Mouse (Mus musculus): ENCODE measurements around the gene Gm20388. TPM values are rescaled to one million over a fixed set of nuclear protein-coding genes. Genes with fewer than 3 reads are reported as not detected.
A peak's percentile ranks its signal among the peaks of the same experiment; 100 is the strongest.

Gm20388 gene
- polyA plus RNA-seq, 1 experiment from 2014 or later: 4.4 TPM

- Histone ChIP-seq H3K4me2 (replicated peaks) (no peak overlapping the region), H3K27me3 (no peaks in the 10 kb centered on the region), H3K27ac (no peak overlapping the region), H3K4me3 (replicated peaks) (no peak overlapping the region), H3K9me3 (no peaks in the 10 kb centered on the region), H3K4me1 (replicated peaks) (peaks cover 27% of the 10 kb centered on the region), H3K9ac (replicated peaks) (no peak overlapping the region), H3K36me3 (no peaks in the 10 kb centered on the region)
- WGBS: 81% methylated on average over 3 of the region's 3 CpGs
- ATAC-seq: no peak
Measured at GRCm38 (mm10) chr8:121962892-121963291, 2052.3 kb downstream of the Gm20388 start.

- no peak overlapping the region for H3K4me3 ChIP-seq (replicated peaks)
- no peak for ATAC-seq
- H3K27ac ChIP-seq: no peak overlapping the region
- H3K9me3 ChIP-seq: no peaks in the 10 kb centered on the region
- H3K4me1 ChIP-seq (replicated peaks): peaks cover 32% of the 10 kb centered on the region
- WGBS: 86% methylated on average over 8 of the region's 8 CpGs
- no peaks in the 10 kb centered on the region for H3K27me3 ChIP-seq
- H3K4me2 ChIP-seq (replicated peaks): no peak overlapping the region
- no peak overlapping the region for H3K9ac ChIP-seq (replicated peaks)
- H3K36me3 ChIP-seq: no peaks in the 10 kb centered on the region
Measured at GRCm38 (mm10) chr8:121964716-121965512, 2054.3 kb downstream of the Gm20388 start.

GRCm38 (mm10) chr8:121966110-121966509 is 2055.5 kb downstream of the Gm20388 start:
- Histone ChIP-seq H3K27me3 (no peaks in the 10 kb centered on the region), H3K36me3 (no peaks in the 10 kb centered on the region), H3K4me3 (replicated peaks) (no peak overlapping the region), H3K9me3 (no peaks in the 10 kb centered on the region), H3K4me1 (replicated peaks) (peaks cover 41% of the 10 kb centered on the region), H3K9ac (replicated peaks) (peak overlapping the region; percentile 41; the same call in 1 of the 2 replicates), H3K4me2 (replicated peaks) (no peak overlapping the region), H3K27ac (no peak overlapping the region)
- WGBS: 76% methylated on average over 5 of the region's 5 CpGs
- ATAC-seq: no peak

- Histone ChIP-seq H3K36me3 (no peaks in the 10 kb centered on the region), H3K9ac (replicated peaks) (peak overlapping the region; percentile 41; the same call in 1 of the 2 replicates), H3K27me3 (no peaks in the 10 kb centered on the region), H3K9me3 (no peaks in the 10 kb centered on the region), H3K4me3 (replicated peaks) (no peak overlapping the region), H3K27ac (peak overlapping the region; percentile 53; the same call in 1 of the 2 replicates), H3K4me2 (replicated peaks) (no peak overlapping the region), H3K4me1 (replicated peaks) (peaks cover 48% of the 10 kb centered on the region)
- ATAC-seq: peak; percentile 70
- WGBS: 50% methylated on average over 7 of the region's 7 CpGs
Measured at GRCm38 (mm10) chr8:121966714-121967448, 2056.2 kb downstream of the Gm20388 start.

GRCm38 (mm10) chr8:121967977-121968376 is 2057.3 kb downstream of the Gm20388 start:
- H3K4me1 ChIP-seq (replicated peaks): peaks cover 48% of the 10 kb centered on the region
- no peak overlapping the region for H3K4me3 ChIP-seq (replicated peaks)
- 0 out of 2 replicates have a peak overlapping the region, but pooled peaks have one; percentile 26 for H3K27ac ChIP-seq
- H3K36me3 ChIP-seq: no peaks in the 10 kb centered on the region
- 0 out of 2 replicates have a peak overlapping the region, but pooled peaks have one; percentile 19 for H3K9ac ChIP-seq (replicated peaks)
- H3K4me2 ChIP-seq (replicated peaks): no peak overlapping the region
- H3K27me3 ChIP-seq: no peaks in the 10 kb centered on the region
- WGBS: 43% methylated on average over 4 of the region's 4 CpGs
- no peak for ATAC-seq
- no peaks in the 10 kb centered on the region for H3K9me3 ChIP-seq

- no peak overlapping the region for H3K4me2 ChIP-seq (replicated peaks)
- no peaks in the 10 kb centered on the region for H3K9me3 ChIP-seq
- 0 out of 2 replicates have a peak overlapping the region, but pooled peaks have one; percentile 19 for H3K9ac ChIP-seq (replicated peaks)
- H3K27me3 ChIP-seq: no peaks in the 10 kb centered on the region
- H3K36me3 ChIP-seq: no peaks in the 10 kb centered on the region; the same call in 1 of the 2 replicates
- peaks cover 48% of the 10 kb centered on the region for H3K4me1 ChIP-seq (replicated peaks)
- H3K27ac ChIP-seq: 0 out of 2 replicates have a peak overlapping the region, but pooled peaks have one; percentile 26
- ATAC-seq: no peak
- whole genome bisulfite sequencing: 89% methylated on average over 4 of the region's 4 CpGs
- H3K4me3 ChIP-seq (replicated peaks): no peak overlapping the region
Measured at GRCm38 (mm10) chr8:121968542-121968941, 2057.9 kb downstream of the Gm20388 start.

GRCm38 (mm10) chr8:121970225-121970624 is 2059.6 kb downstream of the Gm20388 start:
- no peak overlapping the region for H3K4me2 ChIP-seq (replicated peaks)
- whole genome bisulfite sequencing: 85% methylated on average over 8 of the region's 8 CpGs
- peaks cover 16% of the 10 kb centered on the region for H3K36me3 ChIP-seq
- no peak for ATAC-seq
- peaks cover 48% of the 10 kb centered on the region for H3K4me1 ChIP-seq (replicated peaks)
- H3K27me3 ChIP-seq: no peaks in the 10 kb centered on the region
- no peaks in the 10 kb centered on the region for H3K9me3 ChIP-seq
- peak overlapping the region; percentile 23; the same call in 1 of the 2 replicates for H3K9ac ChIP-seq (replicated peaks)
- H3K27ac ChIP-seq: peak overlapping the region; percentile 32; the same call in 1 of the 2 replicates
- H3K4me3 ChIP-seq (replicated peaks): no peak overlapping the region

GRCm38 (mm10) chr8:121971488-121972058 is 2060.9 kb downstream of the Gm20388 start:
- H3K27ac ChIP-seq: peak overlapping the region; percentile 74
- H3K9ac ChIP-seq (replicated peaks): no peak overlapping the region; the same call in 1 of the 2 replicates
- 64% methylated on average over 17 of the region's 17 CpGs for WGBS
- no peaks in the 10 kb centered on the region for H3K9me3 ChIP-seq
- peaks cover 38% of the 10 kb centered on the region for H3K4me1 ChIP-seq (replicated peaks)
- no peak overlapping the region for H3K4me2 ChIP-seq (replicated peaks)
- H3K27me3 ChIP-seq: no peaks in the 10 kb centered on the region
- no peak overlapping the region for H3K4me3 ChIP-seq (replicated peaks)
- no peak for ATAC-seq
- peaks cover 30% of the 10 kb centered on the region for H3K36me3 ChIP-seq

GRCm38 (mm10) chr8:121973906-121974305 is 2063.3 kb downstream of the Gm20388 start:
- no peak for ATAC-seq
- Histone ChIP-seq H3K9ac (replicated peaks) (no peak overlapping the region), H3K36me3 (peaks cover 49% of the 10 kb centered on the region), H3K4me1 (replicated peaks) (peaks cover 16% of the 10 kb centered on the region), H3K9me3 (no peaks in the 10 kb centered on the region), H3K4me3 (replicated peaks) (no peak overlapping the region), H3K4me2 (replicated peaks) (no peak overlapping the region), H3K27ac (no peak overlapping the region), H3K27me3 (no peaks in the 10 kb centered on the region)
- 95% methylated on average over 28 of the region's 28 CpGs for WGBS

GRCm38 (mm10) chr8:121977819-121978590 is 2067.4 kb downstream of the Gm20388 start:
- H3K9me3 ChIP-seq: no peaks in the 10 kb centered on the region
- WGBS: 69% methylated on average over 8 of the region's 8 CpGs
- peaks cover 86% of the 10 kb centered on the region for H3K36me3 ChIP-seq
- H3K4me1 ChIP-seq (replicated peaks): 0 out of 2 replicates have a peak, but pooled peaks cover 3% of the 10 kb centered on the region
- H3K27ac ChIP-seq: no peak overlapping the region
- H3K9ac ChIP-seq (replicated peaks): no peak overlapping the region
- no peak overlapping the region for H3K4me3 ChIP-seq (replicated peaks)
- H3K27me3 ChIP-seq: no peaks in the 10 kb centered on the region
- H3K4me2 ChIP-seq (replicated peaks): no peak overlapping the region
- peak; percentile 55; the same call in 1 of the 2 replicates for ATAC-seq

GRCm38 (mm10) chr8:121978670-121979069 is 2068.0 kb downstream of the Gm20388 start:
- H3K4me2 ChIP-seq (replicated peaks): no peak overlapping the region
- H3K36me3 ChIP-seq: peaks cover 92% of the 10 kb centered on the region
- no peak overlapping the region for H3K27ac ChIP-seq
- H3K4me1 ChIP-seq (replicated peaks): 0 out of 2 replicates have a peak, but pooled peaks cover 3% of the 10 kb centered on the region
- no peak overlapping the region for H3K4me3 ChIP-seq (replicated peaks)
- no peak for ATAC-seq
- H3K27me3 ChIP-seq: no peaks in the 10 kb centered on the region
- H3K9ac ChIP-seq (replicated peaks): no peak overlapping the region
- 96% methylated on average over 13 of the region's 13 CpGs for WGBS
- H3K9me3 ChIP-seq: no peaks in the 10 kb centered on the region

Measured in midbrain, embryonic 13.5 days (tissue).